Mouse (Mus musculus) gastrocnemius, postnatal 4 days (tissue): ENCODE results near the gene Cd200r1. TPM values are rescaled to one million over a fixed set of nuclear protein-coding genes. Genes with fewer than 3 reads are reported as not detected.
A peak's percentile ranks its signal among the peaks of the same experiment; 100 is the strongest.

Source experiments
- DNase-seq, 2 experiments: peaks; one replicate each; pipeline ENCODE4 v3.0.0; 2021 to 2022; ENCODE audit warnings: low spot score in 2 of 2, mixed read lengths in 2 of 2
- long read RNA-seq, 2 experiments: library from polyadenylated mRNA; stranded (forward); transcript quantifications; one replicate each; pipeline ENCODE4 v2.0.0; 2021
- total RNA-seq, 2 experiments: library from RNA; stranded (reverse); gene quantifications; 2 replicates each; pipeline ENCODE4 v1.2.3; 2021

Gene Cd200r1
- 1 to 10 TPM; 1.3 TPM for total RNA-seq
- long read RNA-seq, experiment 1, result 0 reads
- long read RNA-seq, experiment 2, partial matches to known transcripts, result 0 of 1 reads
- long read RNA-seq, experiment 2, other reads (novel, unspliced or antisense), result 0 of 1 reads

DNA sequence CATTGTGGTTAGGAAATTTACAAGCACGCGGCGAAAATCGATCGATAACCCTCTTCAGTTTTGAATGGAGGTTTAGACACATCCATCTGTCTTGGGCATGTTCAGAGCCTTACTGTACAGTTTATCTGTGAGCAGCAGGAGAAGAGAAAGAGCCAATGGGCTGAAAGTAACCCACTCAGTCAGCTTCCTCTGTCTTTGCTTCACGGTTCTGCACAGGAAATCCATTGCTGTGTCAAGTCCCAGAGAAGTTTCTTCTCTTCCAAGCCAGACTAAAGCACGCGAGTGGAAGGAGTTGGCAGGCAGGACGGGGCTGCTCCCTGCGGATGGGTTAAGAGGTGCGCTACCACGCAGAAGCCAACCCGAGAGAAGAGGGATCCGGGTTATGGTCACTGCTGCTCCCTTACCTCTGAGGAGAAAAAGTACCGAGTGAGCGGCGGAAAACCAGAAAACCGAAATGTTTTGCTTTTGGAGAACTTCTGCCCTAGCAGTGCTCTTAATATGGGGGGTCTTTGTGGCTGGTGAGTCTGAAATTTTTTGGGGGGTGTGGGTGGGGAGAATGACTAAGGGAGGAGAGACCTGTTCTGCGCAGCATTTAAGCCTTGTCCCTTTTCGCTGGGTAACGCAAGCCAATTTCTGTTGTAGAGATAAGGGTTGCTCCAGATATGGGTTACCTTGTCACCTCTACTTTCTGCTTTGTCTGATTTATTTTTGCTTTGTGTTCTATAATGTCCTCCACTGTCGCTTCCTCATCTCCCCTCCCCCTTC, at the start of gene Cd200r1:
TSS of gene Cd200r1 (plus strand) at position 182 of the 765 bp plus-strand sequence.
- DNase-seq, result no peak

- DNase-seq, result no peak
Observed at GRCm38 (mm10) chr16:44716305-44717140, 49.0 kb upstream of the Cd200r1 start.

- DNase-seq, result no peak
Observed at GRCm38 (mm10) chr16:44717141-44717634, 48.3 kb upstream of the Cd200r1 start.

DNA sequence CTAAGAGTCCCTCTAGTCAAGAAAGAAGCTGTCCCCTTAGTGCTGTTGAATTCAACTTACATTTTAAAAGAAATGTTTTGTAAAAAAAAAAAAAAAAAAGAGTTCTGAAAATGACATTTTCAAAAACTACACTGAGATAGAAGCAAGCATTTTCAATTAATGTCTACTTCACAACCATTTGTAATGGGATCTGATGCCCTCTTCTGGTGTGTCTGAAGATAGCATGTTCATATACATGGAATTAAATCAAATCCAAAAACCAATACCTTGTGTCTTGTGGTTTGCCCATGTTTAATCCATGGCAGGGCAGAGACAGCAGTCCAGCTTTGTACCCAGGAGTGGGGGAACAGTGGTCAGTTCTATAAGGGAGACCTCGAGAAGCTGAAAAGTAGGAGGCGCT, 47.7 kb upstream of the Cd200r1 start:
- no peak for DNase-seq

DNA sequence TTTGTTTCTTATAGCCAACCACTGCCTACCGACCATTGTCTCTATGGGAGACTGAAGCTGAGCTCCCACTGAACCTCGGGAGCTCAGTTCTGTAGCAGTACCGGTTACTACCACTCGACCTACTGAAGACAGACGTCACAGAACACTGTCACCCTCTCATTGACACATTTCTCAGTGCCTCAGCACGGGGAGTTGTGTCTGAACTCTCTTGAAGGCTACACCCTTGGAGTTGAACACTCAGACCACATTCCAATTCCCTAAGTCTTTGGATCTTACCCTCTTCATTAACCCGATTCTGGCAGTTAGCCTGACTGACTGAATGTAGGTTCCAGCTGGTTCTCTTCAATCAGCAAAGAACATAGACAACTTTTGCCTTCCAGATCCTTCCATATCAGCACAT, 46.2 kb upstream of the Cd200r1 start:
- no peak for DNase-seq

GRCm38 (mm10) chr16:44720518-44720917, 45.0 kb upstream of the Cd200r1 start:
- no peak for DNase-seq

- no peak for DNase-seq
Observed at GRCm38 (mm10) chr16:44722666-44723065, 42.9 kb upstream of the Cd200r1 start.

DNA sequence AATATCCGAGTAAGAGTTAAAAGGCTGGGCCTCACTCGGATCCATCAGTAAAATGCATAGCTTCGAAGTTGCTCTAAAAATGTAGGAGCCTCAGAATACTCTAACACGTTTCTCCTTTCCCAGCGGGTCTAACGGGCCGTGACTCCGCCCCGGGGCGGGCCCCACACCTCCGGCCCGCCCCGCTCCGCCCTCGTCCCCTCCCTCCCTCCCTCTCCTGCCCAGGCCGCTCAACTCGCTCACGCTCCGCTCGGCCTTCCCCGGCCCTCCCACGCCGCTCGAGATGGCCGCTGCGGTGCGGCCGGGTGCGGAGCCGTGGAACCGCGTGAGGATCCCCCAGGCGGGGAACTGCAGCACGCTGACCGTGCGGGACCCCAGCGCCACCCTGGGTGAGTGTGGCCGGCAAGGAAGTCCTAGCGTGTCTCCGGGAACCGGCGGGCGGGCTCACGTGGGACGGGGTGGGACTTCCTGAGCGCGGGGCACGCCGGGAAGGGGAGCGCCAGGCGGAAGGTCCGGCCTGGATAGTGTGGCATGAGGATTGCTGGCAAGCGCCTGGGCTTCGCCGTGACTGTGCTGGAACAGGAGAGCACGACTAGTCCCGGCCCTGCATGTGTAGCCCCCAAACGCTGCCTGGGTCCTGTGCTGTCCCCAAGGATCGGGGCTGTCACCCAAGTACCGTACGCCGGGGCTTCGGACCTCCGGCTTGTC, 41.3 kb upstream of the Cd200r1 start, which contains the start of gene Nepro:
TSS of gene Nepro (plus strand) at position 219 of the 705 bp plus-strand sequence.
- peak; percentile 86 to 94 for DNase-seq

GRCm38 (mm10) chr16:44724847-44725246, 40.7 kb upstream of the Cd200r1 start:
- DNase-seq, result peak in 1 of 2 experiments; percentile 38

DNA sequence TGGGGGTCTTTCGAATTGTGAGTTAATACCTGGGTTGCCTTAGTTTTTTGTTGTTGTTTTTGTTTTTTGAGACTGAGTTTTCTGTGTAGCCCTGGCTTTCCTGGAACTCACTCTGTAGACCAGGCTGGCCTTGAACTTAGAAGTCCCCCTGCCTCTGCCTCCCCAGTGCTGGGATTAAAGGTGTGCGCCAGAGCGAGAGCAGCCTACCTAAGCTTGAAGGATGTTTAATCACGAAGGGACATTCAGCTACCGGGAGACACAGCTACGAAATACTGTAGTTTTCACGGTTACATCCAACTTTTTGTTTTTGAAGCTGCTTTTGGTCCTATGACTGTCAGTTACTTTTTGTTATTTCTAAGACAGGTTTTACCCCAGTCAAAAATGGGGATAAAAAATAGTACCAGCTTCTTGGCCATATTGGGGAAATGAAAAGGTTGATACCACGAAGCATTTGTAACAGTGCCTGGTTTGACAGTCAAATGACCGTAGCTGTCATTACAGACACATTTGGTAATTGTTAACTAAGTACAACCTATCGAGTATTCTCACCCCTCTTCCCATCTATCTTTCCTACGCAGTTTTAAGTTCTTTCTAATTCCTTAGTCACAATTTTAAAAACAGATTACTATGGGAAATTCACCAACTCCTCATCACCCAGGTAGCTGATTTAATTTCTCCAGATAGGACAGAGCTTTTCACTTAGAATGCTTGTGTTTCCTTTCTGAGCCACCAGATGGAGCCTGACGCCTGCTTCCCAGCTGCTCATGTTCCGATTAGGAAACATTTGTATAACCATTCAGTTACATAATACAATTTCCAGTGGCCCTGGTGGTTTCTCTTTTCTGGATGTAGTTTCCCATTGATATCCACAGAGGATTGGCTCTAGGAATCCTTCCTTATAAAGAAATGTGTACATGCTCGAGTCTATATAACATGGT, 40.0 kb upstream of the Cd200r1 start:
- peak in 1 of 2 experiments; percentile 65 for DNase-seq

GRCm38 (mm10) chr16:44727525-44727924, 38.0 kb upstream of the Cd200r1 start:
- DNase-seq, result no peak

DNA sequence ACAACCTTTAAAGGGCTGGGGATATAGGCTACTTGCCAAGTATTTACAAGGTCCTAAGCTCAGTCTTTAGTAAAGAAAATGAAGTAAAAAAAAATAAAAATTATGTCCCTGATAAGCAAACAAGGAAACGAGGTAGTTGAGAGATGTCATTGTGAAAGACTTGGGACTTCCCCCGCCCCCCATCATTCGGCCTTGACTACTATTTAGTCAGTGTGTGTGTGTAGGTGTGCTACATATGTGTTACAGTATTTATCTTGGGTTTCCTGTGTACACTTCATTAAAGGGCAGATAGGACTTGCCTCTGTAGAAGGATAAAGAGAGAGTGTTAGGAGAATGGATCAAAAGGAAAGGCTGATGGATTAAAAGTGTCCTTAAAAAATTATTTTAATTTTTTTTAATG, 31.5 kb upstream of the Cd200r1 start:
- no peak for DNase-seq

DNA sequence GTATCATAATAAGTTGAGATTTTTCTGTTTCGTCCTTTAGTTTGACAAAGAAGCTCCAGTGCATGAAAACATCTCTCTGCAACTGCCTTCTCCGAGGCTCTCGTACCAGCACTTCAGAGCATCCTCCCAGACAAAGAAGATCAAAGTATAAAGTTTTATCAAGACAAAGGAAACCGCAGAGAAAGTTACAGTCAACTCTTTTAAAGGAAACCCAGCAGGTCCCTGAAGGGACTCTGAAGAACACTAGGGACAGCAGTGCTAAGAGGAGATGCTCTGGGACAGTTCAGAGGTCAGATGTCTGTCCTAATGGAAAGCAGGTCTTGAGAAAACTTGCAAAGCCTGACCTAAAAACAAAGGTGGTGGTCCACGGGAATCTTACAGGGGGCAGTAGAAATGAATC, 29.9 kb upstream of the Cd200r1 start:
- no peak for DNase-seq

DNA sequence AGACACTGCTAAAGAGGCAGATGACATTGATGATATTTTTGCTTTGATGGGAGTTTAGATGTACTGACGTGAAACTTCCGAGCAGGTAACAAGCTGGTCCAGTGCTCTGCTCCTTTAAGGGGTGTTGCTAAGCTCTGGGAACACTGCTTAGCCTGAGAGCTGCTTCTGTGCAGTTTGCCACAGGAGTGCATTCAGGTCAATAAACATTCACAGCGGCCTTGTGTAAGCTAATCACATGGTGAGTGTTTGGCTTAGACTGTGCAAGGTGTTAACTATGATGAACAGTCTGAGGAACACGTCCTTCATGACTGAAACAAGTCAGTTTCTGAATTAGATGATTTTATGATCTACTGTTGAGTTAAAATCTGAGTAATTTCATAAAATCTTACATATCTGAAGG, 29.4 kb upstream of the Cd200r1 start:
- DNase-seq, result no peak

DNA sequence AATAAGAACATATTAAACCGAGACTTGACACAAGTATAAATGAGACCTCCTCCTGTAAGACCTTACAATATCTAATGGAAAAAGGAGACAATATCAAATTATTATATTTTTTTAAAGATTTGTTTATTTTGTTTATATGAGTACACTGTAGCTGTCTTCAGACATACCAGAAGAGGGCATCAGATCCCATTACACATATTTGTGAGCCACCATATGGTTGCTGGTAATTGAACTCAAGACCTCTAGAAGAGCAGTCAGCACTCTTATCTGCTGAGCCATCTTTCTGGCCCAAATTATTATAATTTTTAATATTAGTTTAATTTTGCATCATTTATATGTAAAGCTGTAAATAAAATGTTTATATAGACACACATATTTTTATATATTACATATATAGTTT, 22.8 kb upstream of the Cd200r1 start:
- DNase-seq, result no peak

DNA sequence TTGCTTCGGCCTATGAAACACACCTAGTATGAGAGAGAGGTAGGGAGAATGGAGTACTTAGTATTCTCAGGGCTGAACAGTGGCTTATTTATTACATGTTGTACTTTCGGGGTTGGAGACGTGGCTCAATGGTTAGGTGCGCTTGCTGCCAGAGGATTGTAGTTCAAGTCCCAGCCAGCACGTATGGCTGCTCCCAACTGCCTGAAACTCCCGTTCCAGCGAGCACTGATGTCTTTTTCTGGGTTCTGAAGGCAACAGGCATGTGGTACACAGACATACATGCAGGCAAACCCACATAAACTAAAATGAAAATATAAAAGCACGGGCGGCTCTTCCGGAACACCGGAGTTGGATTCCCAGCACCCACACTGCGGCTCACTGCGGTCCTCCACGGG, 20.1 kb upstream of the Cd200r1 start:
- DNase-seq, result peak in 1 of 2 experiments; percentile 12

DNA sequence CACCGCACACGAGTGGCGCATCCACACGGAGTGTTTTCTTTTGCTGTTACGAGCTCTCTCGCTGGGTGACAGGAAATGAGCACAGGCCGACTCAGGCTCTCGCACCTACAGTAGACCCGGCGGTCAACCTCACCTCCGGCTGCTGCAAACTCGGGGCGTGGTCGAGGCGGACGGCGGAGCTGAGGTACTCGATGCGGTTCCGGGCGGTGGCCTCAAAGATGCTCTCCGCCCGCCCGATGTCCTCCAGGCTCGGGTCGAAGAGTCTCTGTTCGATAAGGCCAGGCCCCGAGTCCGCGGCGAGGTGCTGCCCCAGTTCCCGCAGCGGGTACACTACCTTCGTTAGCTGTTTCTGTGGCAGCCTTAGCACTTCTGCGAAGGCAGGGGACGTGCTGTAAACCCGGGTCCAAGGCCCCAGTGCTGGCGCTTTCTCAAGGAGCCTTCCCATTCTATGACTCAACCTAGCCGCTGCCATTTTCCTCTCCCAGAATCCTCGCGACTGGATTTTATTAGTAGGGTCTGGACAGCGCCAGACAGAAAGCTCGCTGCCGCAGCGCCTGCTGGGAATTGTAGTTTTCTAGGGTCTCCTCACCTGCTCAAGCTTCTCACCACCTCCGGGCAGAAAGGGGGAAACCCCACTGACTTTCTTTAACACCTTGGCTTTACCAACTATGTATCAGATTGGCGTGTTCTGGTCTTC, 19.5 kb upstream of the Cd200r1 start, which contains the start of gene Gtpbp8:
TSS of gene Gtpbp8 (minus strand) at position 498 of the 697 bp plus-strand sequence.
- DNase-seq, result peak; percentile 54 to 78

DNA sequence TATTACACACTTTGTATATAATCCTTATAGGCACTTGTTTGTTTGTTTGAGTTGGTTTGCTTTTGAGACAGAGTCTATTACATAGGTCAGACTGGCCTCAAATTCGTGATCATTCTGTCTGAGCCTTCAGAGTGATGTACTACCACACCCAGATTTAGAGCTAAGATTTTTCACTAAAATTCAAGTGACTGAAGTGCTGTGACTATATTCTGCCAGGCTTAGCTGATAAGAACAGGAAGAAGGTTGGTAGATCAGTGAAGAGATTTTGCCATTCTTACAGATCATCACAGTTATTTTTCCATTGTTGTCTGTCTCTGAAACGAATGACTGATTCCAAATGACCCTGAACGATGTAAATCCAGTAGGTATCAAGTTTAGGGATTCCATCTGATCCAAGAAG, 17.5 kb upstream of the Cd200r1 start:
- DNase-seq, result no peak

- no peak for DNase-seq
Observed at GRCm38 (mm10) chr16:44757700-44758099, 7.8 kb upstream of the Cd200r1 start.
